Mouse (Mus musculus): Measurements from ENCODE around the gene Ube2l6.

Gene Ube2l6

DNA sequence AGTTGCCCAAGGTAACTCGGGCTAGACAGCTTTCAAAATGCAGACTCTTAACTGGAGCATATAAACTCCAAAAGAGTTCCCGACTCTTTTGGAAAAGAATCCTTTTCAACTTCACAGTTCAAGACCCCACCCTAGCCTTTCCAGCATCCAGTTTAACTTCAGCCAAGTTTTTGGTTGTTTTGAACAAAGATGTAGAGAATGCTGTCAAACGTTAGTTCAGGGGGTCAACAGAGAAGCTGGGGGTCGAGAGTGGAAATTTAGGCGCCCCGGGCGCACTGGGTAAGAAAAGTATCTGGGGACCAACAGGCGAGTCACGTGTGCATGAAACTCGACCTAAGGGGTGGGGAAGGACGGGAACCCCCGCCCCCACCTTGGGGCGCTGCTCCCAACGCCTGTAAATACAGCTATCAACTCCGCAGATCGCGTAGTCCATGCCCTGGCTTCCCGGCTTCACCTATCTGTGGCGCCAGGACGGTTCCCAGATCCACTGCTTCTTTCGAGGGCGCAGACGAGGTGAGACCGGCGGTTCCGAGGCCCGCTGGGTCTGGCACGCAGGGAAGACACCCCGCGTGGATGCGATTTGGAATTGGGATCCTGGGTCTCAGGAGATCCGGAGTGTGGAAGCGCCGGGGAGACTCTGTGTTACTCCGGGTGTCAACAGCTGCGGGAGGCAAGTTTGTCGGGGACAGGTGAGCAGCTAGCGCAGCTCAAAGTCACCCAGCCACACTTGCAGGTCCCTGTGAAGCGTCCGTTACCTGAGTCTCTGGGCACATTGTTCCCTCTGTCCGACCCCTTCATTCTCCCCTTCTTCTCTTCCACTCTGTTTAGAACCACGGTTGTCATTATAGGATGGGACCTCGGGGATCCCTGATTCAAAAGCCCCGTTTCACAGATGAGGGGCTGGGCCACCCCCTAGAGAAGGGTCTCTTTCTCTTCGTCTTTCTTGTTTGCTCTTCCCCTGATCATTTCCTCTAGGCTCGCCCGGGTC is 40.7 kb downstream of the Ube2l6 start:
- no peak for DNase-seq (ENCODE audit: low read depth)

DNA sequence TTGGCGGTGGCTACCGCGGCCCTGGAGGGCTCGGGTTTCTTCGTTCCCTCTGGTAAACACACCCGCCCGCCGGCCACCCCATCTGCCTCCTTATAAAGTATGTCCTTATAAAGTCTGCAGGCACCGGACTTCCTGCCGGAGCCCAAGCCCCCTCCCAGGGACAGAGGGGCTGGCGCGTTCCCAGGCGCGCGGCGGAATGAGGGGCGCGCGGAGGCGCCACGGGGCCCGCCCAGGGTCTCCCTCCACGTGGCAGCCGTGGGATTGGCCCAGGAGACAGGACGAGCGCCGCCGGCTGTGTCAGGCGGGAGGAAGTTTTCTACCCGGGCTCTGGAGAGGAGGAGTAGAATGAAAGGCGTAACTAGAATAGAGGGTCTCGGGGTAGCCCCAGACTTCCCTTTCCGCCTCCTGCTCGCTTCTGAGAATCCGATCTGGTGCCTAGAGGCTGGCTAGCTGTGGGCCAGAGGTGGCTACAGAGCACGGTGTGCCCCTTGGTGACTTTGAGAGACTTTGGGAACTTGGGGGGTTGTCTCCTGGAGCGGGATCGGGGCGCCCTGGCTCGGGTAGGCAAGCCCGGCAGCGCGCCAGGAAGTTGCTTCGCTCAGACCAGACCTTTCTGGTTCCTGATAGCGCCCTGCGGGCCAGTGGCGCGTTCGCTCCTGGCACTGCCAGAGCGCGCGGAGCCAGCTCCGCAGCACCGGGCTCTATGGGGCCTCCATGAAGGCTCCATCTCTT is 41.6 kb downstream of the Ube2l6 start:
- DNase-seq (ENCODE audit: low read depth), result no peak

DNA sequence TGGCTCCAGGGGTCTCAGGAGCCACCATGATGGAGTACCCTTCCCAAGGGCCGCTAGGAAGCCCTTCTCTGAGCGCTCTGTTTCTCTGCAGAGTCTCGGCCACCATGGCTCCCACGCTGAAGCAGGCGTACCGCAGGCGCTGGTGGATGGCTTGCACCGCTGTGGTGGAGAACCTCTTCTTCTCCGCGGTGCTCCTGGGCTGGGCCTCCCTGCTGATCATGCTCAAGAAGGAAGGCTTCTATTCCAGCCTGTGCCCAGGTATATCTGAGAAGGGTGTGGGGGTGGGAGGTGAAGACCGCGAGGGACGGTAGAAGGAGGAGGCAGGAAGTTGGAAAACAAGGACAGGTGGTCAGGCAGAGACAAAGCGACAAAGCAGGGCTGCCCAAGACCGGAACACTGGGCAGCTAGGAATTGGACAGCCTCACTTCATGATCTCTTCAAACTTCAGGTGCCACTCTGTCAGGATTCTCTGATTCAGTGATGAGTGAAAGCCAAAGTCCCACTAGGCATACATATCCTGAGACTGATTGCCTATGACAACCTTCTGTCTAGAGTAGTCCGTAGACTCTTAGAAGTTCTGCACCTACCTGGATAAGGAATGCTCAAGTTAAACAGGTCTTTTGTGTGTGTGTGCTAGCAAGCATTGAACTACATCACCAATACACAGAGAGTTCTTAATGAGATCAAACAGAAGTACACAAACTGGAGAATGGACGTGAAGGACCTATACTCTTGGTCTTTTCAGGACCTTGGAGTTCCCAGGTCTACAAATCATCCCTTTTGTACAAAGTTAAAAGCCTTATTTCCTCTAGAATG is 42.3 kb downstream of the Ube2l6 start:
- no peak for DNase-seq (ENCODE audit: low read depth)

DNA sequence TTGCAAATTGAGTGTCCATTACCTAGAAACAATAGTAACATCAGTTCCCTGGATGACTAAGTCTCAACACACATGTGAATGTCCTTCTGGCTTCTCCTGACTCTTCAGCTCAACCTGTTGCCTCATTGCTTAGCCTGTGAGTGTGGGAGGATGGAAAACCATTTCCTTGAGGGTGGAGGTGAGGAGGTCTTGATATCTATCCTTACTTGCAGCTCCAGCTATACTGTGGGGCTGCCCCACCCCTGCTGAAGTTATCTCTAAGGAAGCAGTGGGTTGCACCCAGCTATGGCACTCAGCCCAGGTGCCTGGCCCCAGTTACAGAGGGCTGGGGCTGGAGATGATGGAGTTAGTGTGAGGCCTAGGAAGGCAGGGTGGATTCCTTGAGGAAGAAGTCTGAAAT is 43.3 kb downstream of the Ube2l6 start:
- DNase-seq (ENCODE audit: low read depth), result no peak

DNA sequence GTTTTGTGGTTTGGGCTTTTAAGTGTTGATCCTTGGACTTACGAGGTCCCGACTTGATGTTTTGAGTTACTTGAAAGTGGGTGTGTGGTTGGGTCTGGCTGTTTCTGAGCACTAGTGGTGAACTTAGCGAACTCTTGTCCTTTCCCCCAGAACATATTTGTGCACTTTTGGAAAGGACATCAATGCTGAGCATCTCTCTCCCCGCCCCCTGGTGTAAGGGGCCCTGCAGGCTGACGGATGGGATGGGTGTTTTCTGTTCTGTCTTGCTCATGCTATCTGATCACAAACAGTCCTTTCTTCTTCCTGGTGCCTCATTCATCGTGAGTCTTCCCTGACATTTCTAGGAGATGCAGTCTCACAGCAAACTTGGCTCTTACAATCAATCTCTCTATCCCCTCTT is 45.0 kb downstream of the Ube2l6 start:
- DNase-seq (ENCODE audit: low read depth), result no peak

DNA sequence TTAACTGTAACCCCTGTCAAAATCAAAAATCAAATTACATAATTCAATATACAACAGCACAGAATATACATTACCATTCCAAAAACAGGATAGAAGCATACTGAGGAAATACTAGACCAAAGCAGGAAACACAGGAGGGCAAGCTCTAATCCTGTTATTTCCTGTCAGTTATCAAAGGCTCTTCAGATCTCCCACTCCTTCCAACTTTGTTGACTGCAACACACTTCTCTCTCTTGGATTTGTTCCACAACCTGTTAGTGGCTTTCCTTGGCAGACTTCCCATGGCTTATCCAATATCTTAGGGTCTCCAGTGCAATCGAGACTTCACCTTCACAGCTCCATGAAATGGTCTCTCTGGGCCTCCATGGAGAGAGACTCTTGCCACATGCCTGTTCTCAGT is 46.6 kb downstream of the Ube2l6 start:
- DNase-seq (ENCODE audit: low read depth), result no peak

DNA sequence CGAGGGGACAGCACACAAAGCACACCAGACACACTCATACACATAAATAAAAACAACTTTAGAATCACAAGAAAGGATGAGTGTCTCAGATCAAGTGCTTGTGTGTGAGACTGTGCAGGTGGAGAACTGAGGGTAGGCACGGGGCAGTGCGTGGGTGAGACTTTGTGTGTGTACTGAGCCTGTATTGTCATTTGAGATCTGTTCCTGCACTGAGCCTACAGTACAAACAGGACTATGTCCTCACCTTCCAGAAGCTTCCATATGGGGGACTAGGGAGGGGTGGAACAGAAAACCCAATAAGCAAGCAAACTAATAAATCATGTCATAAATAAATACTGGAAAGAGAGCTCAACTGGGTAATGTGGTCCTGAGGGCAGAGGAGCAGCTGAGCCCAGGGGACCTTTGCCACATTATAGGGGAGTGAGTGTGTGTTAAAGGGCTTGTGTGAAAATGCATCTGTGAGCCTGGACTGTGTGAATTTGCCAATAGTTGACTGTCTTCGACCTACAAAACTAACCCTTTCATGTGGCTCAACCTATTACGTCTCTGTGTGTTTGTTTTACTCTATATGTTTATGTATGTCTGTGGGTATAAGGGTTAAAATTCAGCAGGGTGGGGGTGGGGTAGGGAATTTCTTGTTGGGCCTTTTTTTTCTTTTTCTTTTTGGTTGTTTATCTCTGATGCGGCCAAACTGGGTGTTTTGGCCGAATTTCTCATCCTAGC is 51.9 kb downstream of the Ube2l6 start:
- no peak for DNase-seq (ENCODE audit: low read depth)

DNA sequence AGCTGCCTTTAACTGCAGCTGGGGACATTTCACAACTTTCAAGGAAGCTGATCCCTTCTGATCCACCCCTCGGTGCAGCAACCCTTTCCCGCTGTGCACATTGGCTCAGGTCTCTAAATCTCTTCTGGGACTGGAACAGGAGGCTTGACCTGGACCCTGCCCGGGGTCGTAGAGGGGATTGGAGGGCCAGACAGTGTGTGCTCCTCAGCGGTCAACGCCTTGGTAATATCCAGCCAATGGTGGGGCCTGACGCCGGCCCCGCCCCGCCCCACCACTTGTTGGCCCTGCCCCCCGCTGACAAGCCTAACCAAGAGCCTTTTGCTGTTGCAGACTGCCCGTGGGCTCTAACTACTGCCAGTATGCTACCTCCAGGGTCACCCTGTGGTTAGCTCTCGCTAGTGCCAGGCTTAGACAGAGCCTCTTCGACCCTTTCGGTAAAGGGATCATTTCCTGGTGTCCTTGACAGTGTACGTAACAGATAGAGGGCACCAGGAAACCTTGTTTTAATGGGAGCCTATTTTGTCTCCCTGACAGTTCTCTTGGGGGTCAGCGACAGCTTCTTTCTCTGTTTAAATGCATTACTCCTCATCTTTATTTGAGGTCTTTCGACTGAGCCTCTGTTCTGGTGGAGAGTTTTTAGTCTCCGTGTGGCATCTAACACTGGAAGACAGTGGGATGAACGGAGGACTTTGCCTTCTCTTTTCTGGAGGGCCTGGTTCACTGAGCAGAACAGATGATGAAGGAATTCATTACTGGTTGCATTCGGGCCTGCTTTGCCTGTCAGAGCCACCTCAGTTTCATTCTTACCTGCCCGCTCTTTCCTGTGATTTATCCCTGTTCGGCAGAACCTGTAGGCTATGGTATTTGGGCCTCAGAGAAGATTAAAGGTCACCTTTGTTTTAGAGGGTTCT is 52.8 kb downstream of the Ube2l6 start:
- DNase-seq (ENCODE audit: low read depth), result no peak

DNA sequence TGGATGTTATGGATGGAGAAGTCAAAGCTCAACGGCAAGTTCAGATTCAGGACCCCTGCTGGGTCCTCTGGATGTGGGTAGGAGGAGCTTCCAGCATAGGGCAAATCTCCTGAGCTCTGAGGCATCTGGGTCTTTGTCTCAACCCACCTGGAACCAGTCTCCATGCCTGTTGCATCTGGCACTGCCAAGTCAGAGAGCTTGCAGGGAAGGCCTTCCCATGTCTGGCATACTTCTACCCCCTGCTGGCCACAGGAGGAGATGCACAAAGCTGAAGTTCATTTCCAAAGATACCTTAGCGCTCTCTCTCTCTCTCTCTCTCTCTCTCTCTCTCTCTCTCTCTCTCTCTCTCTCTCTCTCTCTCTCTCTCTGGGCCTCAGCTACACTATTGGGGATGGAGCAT is 57.1 kb downstream of the Ube2l6 start:
- DNase-seq (ENCODE audit: low read depth), result no peak

DNA sequence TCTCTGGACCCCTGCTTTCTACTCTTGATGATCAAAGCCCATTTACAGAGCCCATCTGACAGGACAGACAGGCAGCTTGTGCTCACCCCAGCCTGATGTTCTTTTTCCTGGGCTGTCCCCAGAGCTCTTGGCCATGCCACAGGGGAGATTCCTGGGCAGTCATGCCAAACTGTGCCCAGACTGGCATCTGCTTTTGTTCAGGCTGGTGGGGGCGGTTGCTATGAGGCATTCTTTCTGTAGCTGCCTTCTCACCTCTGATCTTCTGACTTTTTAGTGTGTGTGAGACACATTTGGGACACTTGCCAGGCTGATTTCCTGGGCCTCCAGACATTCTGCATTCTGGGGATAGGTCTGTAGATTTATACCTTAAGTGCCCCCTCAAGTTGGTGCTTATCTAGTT is 59.9 kb downstream of the Ube2l6 start:
- no peak for DNase-seq (ENCODE audit: low read depth)
